Comparison of ENCODE assay signal across 27 mouse cellular contexts in the genomic region with DNA sequence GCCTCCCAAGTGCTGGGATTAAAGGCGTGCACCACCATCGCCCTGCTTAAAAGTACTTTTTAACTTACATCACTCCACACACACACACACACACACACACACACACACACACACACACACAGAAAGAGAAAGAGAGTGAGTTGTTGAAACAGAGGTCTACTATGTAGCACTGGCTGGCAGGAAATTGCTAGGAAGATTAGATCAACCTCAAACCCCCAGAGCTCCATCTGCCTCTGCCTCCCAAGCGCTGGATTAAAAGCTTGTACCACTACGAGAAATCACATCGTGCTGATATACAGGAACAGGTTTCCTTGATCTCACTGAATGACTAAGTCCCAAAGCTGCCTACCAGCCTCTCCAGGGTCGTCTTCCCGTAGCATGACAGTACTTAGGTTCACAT. TPM values are rescaled to one million over a fixed set of nuclear protein-coding genes. Genes with fewer than 3 reads are reported as not detected.
DNase-seq lines count a peak whose midpoint lies in the region; ATAC-seq and TF ChIP-seq lines count a peak whose summit lies in the region.
"Had no signal": no experiment of that assay in that cellular context is flagged by ENCODE, and none has a peak within 500 bp of the region (broad histone marks: within the 10 kb centered on the region; RNA-seq: fewer than 3 reads in every experiment).

No protein-coding gene starts in this region.

- peak; percentile 84 for ATAC-seq in common myeloid progenitor, adult 5-6 weeks (replicated peaks; ENCODE audit: low read depth, poor library complexity, severe bottlenecking)
- ATAC-seq in frontal cortex, adult (ENCODE audit: low TSS enrichment): no peak
- ATAC-seq: forebrain, postnatal 0 days; midbrain, embryonic 16.5 days had no signal

- H3K27me3 ChIP-seq in C2C12 (ENCODE audit: control insufficient read depth, insufficient read depth, insufficient read length): no peaks in the 10 kb centered on the region
- H3K27me3 ChIP-seq: CH12.LX; heart, embryonic 13.5 days; hindbrain, embryonic 12.5 days; liver, embryonic 13.5 days had no signal

- H3ac ChIP-seq in C2C12 (ENCODE audit: control insufficient read depth, insufficient read length, low read depth): no peak overlapping the region

- H3K79me2 ChIP-seq in C2C12 (ENCODE audit: control insufficient read depth, insufficient read depth): peaks cover 30% of the 10 kb centered on the region

- peaks cover 87% of the 10 kb centered on the region for H3K36me3 ChIP-seq in C2C12 (ENCODE audit: control insufficient read depth, insufficient read depth)

- DNase-seq in CD4-positive, CD25-positive, alpha-beta regulatory T cell, adult 2 months (ENCODE audit: low read depth, low spot score): peak; percentile 70
- peak; percentile 74 for DNase-seq in naive thymus-derived CD4-positive, alpha-beta T cell, adult 2 months (ENCODE audit: low read depth)
- no peak for DNase-seq in left cerebral cortex, adult 11 months (ENCODE audit: low spot score)
- DNase-seq in layer of hippocampus, adult 9-10 months (ENCODE audit: low spot score): no peak
- no peak for DNase-seq in adrenal gland, postnatal 10 days
- DNase-seq: adrenal gland, postnatal 36 days; cerebellum, adult 9-10 months; forebrain, postnatal 0 days; gastrocnemius, postnatal 25 days; heart, adult 2 months; heart, postnatal 14 days; kidney, adult 8-10 months; kidney, postnatal 14 days; liver, embryonic 13.5 days; lung, embryonic 14.5 days; lung, postnatal 4 days; right cerebral cortex, postnatal 14 days had no signal

- TF ChIP-seq CTCF in C2C12 (IDR thresholded peaks at IDR 0.05; ENCODE audit: control insufficient read depth, insufficient read depth, insufficient read length): no peak

- H3K4me3 ChIP-seq in C2C12 (ENCODE audit: insufficient read depth, poor library complexity, severe bottlenecking): no peak overlapping the region
- H3K4me3 ChIP-seq: embryonic facial prominence, embryonic 10.5 days; heart, adult 2 months; heart, embryonic 13.5 days; hindbrain, embryonic 12.5 days; liver, embryonic 13.5 days; midbrain, embryonic 10.5 days; myocyte had no signal

- H3K79me3 ChIP-seq in C2C12 (ENCODE audit: low read depth): peaks cover 5% of the 10 kb centered on the region

TF ChIP-seq in C2C12, 6 proteins besides CTCF, POLR2A, EP300 and RAD21:
- TF ChIP-seq MYOD1 (IDR thresholded peaks at IDR 0.05; ENCODE audit: control insufficient read depth, insufficient read length, low read depth): peak; percentile 85
- TF ChIP-seq USF1 (IDR thresholded peaks at IDR 0.05; ENCODE audit: low read depth): no peak

RNA-seq across cellular contexts. Expression of gene Nup107, which starts 7.9 kb away (rescaled TPM):
- 41.2 TPM for polyA plus RNA-seq in C2C12 (2012; fragmentation: generic; extraction: Trizol)
- total RNA-seq in common myeloid progenitor, adult 5-6 weeks (2017): 126 and 151 TPM in 2 replicates
- 10 to 100 TPM; 14.4 to 16.8 TPM for total RNA-seq in adrenal gland, postnatal 10 days (2021)

RNA-seq across cellular contexts. Expression of gene Slc35e3, which starts 38.5 kb away (rescaled TPM):
- 12.8 TPM for polyA plus RNA-seq in C2C12 (2012; fragmentation: generic; extraction: Trizol)
- total RNA-seq in common myeloid progenitor, adult 5-6 weeks (2017): 8.1 and 8.7 TPM in 2 replicates
- total RNA-seq in adrenal gland, postnatal 10 days (2021): 10 to 100 TPM; 10.5 to 14.4 TPM

Comparison
In these comparisons a context has a peak if more than half of its experiments do, and no peak if none do; other contexts are left out.
1. DNase-seq: peak in CD4-positive, CD25-positive, alpha-beta regulatory T cell, adult 2 months (single experiment) and naive thymus-derived CD4-positive, alpha-beta T cell, adult 2 months (single experiment); none in left cerebral cortex, adult 11 months (single experiment), layer of hippocampus, adult 9-10 months (single experiment) and adrenal gland, postnatal 10 days (single experiment).